Mouse (Mus musculus): ENCODE measurements at regions not wholly inside any gene's neighbourhood (a gene's known extent, or its start where the extent isn't known, plus 50 kb on each side); places are given as distances from the start of the nearest gene placed in this dataset.
"Not testable (repeated sequence)": the region's sequence is repeated elsewhere in the genome, so short reads cannot be mapped to it uniquely, and the experiment has no call there.

- Histone ChIP-seq H3K4me2 (replicated peaks) (no peak overlapping the region), H3K4me3 (replicated peaks) (no peak overlapping the region), H3K36me3 (no peaks in the 10 kb centered on the region), H3K4me1 (replicated peaks) (no peaks in the 10 kb centered on the region), H3K27me3 (replicated peaks) (no peaks in the 10 kb centered on the region), H3K27ac (no peak overlapping the region), H3K9ac (no peak overlapping the region), H3K9me3 (no peaks in the 10 kb centered on the region)
- ATAC-seq, result no peak
- 40% methylated on average over 6 of the region's 6 CpGs for WGBS
Observed at GRCm38 (mm10) chrX:50675356-50675755, 165.5 kb upstream of the Stk26 start.

GRCm38 (mm10) chrX:50657835-50658565, 182.8 kb upstream of the Stk26 start:
- peak; percentile 55; the same call in 1 of the 2 replicates for ATAC-seq

GRCm38 (mm10) chrX:50657180-50657834, 183.5 kb upstream of the Stk26 start:
- Histone ChIP-seq H3K9ac (no peak overlapping the region), H3K27me3 (replicated peaks) (no peaks in the 10 kb centered on the region; the same call in 1 of the 2 replicates), H3K27ac (no peak overlapping the region), H3K4me3 (replicated peaks) (no peak overlapping the region), H3K4me2 (replicated peaks) (no peak overlapping the region), H3K4me1 (replicated peaks) (no peaks in the 10 kb centered on the region), H3K9me3 (no peaks in the 10 kb centered on the region), H3K36me3 (no peaks in the 10 kb centered on the region)
- no peak for ATAC-seq
- WGBS, result 78% methylated on average over 6 of the region's 6 CpGs

More at GRCm38 (mm10) chrX:50657835-50658565, 182.8 kb upstream of the Stk26 start:
- 41% methylated on average over 9 of the region's 9 CpGs for WGBS
- Histone ChIP-seq H3K36me3 (no peaks in the 10 kb centered on the region), H3K9me3 (no peaks in the 10 kb centered on the region), H3K27me3 (replicated peaks) (no peaks in the 10 kb centered on the region; the same call in 1 of the 2 replicates), H3K4me2 (replicated peaks) (no peak overlapping the region), H3K9ac (no peak overlapping the region), H3K27ac (no peak overlapping the region), H3K4me1 (replicated peaks) (no peaks in the 10 kb centered on the region), H3K4me3 (replicated peaks) (no peak overlapping the region)

- H3K9me3 ChIP-seq; H3K36me3 ChIP-seq; H3K27me3 ChIP-seq (replicated peaks); H3K4me1 ChIP-seq (replicated peaks); H3K4me3 ChIP-seq (replicated peaks); ATAC-seq; H3K27ac ChIP-seq; H3K9ac ChIP-seq; H3K4me2 ChIP-seq (replicated peaks): not testable (repeated sequence)
- 100% methylated on average over 1 of the region's 1 CpGs for WGBS
Observed at GRCm38 (mm10) chrX:50655380-50655779, 185.5 kb upstream of the Stk26 start.

GRCm38 (mm10) chrX:50641347-50641746, 199.5 kb upstream of the Stk26 start:
- H3K4me3 ChIP-seq (replicated peaks), result no peak overlapping the region
- ATAC-seq, result no peak
- 35% methylated on average over 4 of the region's 4 CpGs for WGBS
- H3K4me2 ChIP-seq (replicated peaks), result no peak overlapping the region
- H3K36me3 ChIP-seq, result no peaks in the 10 kb centered on the region
- H3K9me3 ChIP-seq, result no peaks in the 10 kb centered on the region
- no peaks in the 10 kb centered on the region for H3K4me1 ChIP-seq (replicated peaks)
- no peaks in the 10 kb centered on the region for H3K27me3 ChIP-seq (replicated peaks)
- H3K9ac ChIP-seq, result no peak overlapping the region
- no peak overlapping the region for H3K27ac ChIP-seq

- H3K36me3 ChIP-seq, result no peaks in the 10 kb centered on the region
- no peaks in the 10 kb centered on the region for H3K4me1 ChIP-seq (replicated peaks)
- H3K27ac ChIP-seq, result peak overlapping the region; percentile 68
- H3K9me3 ChIP-seq, result no peaks in the 10 kb centered on the region
- peak overlapping the region; percentile 51 for H3K4me3 ChIP-seq (replicated peaks)
- peak overlapping the region; percentile 55 for H3K4me2 ChIP-seq (replicated peaks)
- H3K9ac ChIP-seq, result no peak overlapping the region
- ATAC-seq, result peak; percentile 79
- no peaks in the 10 kb centered on the region for H3K27me3 ChIP-seq (replicated peaks)
- 32% methylated on average over 6 of the region's 6 CpGs for WGBS
Observed at GRCm38 (mm10) chrX:50635634-50636033, 205.2 kb upstream of the Stk26 start.

GRCm38 (mm10) chrX:50634842-50635615, 205.8 kb upstream of the Stk26 start:
- Histone ChIP-seq H3K9me3 (no peaks in the 10 kb centered on the region), H3K4me2 (replicated peaks) (peak overlapping the region; percentile 55), H3K27ac (peak overlapping the region; percentile 68), H3K27me3 (replicated peaks) (no peaks in the 10 kb centered on the region), H3K4me3 (replicated peaks) (peak overlapping the region; percentile 51), H3K9ac (peak overlapping the region; percentile 28; the same call in 1 of the 2 replicates), H3K36me3 (no peaks in the 10 kb centered on the region), H3K4me1 (replicated peaks) (no peaks in the 10 kb centered on the region)
- 17% methylated on average over 30 of the region's 30 CpGs for WGBS
- ATAC-seq, result peak; percentile 99

- Histone ChIP-seq H3K4me1 (replicated peaks) (no peaks in the 10 kb centered on the region), H3K27ac (no peak overlapping the region), H3K36me3 (no peaks in the 10 kb centered on the region), H3K4me3 (replicated peaks) (no peak overlapping the region), H3K9ac (no peak overlapping the region), H3K9me3 (no peaks in the 10 kb centered on the region), H3K27me3 (replicated peaks) (no peaks in the 10 kb centered on the region), H3K4me2 (replicated peaks) (no peak overlapping the region)
- WGBS, result 42% methylated on average over 6 of the region's 6 CpGs
- no peak for ATAC-seq
Observed at GRCm38 (mm10) chrX:50632536-50632935, 204.2 kb upstream of the Olfr1324 start.

GRCm38 (mm10) chrX:50625336-50625735, 197.0 kb upstream of the Olfr1324 start:
- Histone ChIP-seq H3K4me2 (replicated peaks) (no peak overlapping the region), H3K9me3 (no peaks in the 10 kb centered on the region), H3K4me3 (replicated peaks) (no peak overlapping the region), H3K4me1 (replicated peaks) (no peaks in the 10 kb centered on the region), H3K27me3 (replicated peaks) (no peaks in the 10 kb centered on the region), H3K9ac (no peak overlapping the region), H3K27ac (no peak overlapping the region), H3K36me3 (no peaks in the 10 kb centered on the region)
- 75% methylated on average over 6 of the region's 6 CpGs for WGBS
- ATAC-seq, result no peak

- no peak overlapping the region for H3K9ac ChIP-seq
- no peak overlapping the region for H3K4me2 ChIP-seq (replicated peaks)
- H3K4me1 ChIP-seq (replicated peaks), result no peaks in the 10 kb centered on the region
- no peak overlapping the region for H3K27ac ChIP-seq
- WGBS, result 60% methylated on average over 19 of the region's 19 CpGs
- H3K27me3 ChIP-seq (replicated peaks), result no peaks in the 10 kb centered on the region
- H3K4me3 ChIP-seq (replicated peaks), result 0 out of 2 replicates have a peak overlapping the region, but pooled peaks have one; percentile 17
- no peaks in the 10 kb centered on the region for H3K36me3 ChIP-seq
- no peaks in the 10 kb centered on the region for H3K9me3 ChIP-seq
- ATAC-seq, result no peak
Observed at GRCm38 (mm10) chrX:50622984-50623455, 194.7 kb upstream of the Olfr1324 start.

GRCm38 (mm10) chrX:50620909-50621308, 192.6 kb upstream of the Olfr1324 start:
- no peak for ATAC-seq
- H3K4me3 ChIP-seq (replicated peaks), result no peak overlapping the region
- 65% methylated on average over 8 of the region's 8 CpGs for WGBS
- no peaks in the 10 kb centered on the region for H3K4me1 ChIP-seq (replicated peaks)
- no peak overlapping the region for H3K4me2 ChIP-seq (replicated peaks)
- H3K27ac ChIP-seq, result no peak overlapping the region
- H3K27me3 ChIP-seq (replicated peaks), result no peaks in the 10 kb centered on the region
- no peaks in the 10 kb centered on the region for H3K9me3 ChIP-seq
- no peak overlapping the region for H3K9ac ChIP-seq
- H3K36me3 ChIP-seq, result no peaks in the 10 kb centered on the region

GRCm38 (mm10) chrX:50619919-50620318, 191.6 kb upstream of the Olfr1324 start:
- Histone ChIP-seq H3K9me3 (no peaks in the 10 kb centered on the region), H3K4me2 (replicated peaks) (no peak overlapping the region), H3K27me3 (replicated peaks) (no peaks in the 10 kb centered on the region), H3K27ac (no peak overlapping the region), H3K4me3 (replicated peaks) (no peak overlapping the region), H3K4me1 (replicated peaks) (no peaks in the 10 kb centered on the region), H3K36me3 (no peaks in the 10 kb centered on the region), H3K9ac (no peak overlapping the region)
- ATAC-seq, result peak; percentile 53
- WGBS, result 58% methylated on average over 9 of the region's 9 CpGs
